Mouse (Mus musculus) C2C12 (cell line): ENCODE measurements around the gene Mtmr6.

Experiments
- CEBPB ChIP-seq: IDR thresholded peaks from one replicate; pipeline ENCODE4 v1.6.1; 2011; ENCODE audit warnings: low read depth, mild to moderate bottlenecking, control low read depth, moderate library complexity
- CTCF ChIP-seq: IDR thresholded peaks from one replicate; pipeline ENCODE4 v1.5.1; 2011; ENCODE audit not compliant: control insufficient read depth, insufficient read depth, insufficient read length
- MAX ChIP-seq: IDR thresholded peaks from one replicate; pipeline ENCODE4 v1.6.1; 2011; ENCODE audit warnings: mild to moderate bottlenecking, control low read depth
- MYOD1 ChIP-seq: IDR thresholded peaks from one replicate; pipeline ENCODE4 v1.6.1; 2011; ENCODE audit warnings: low read depth; ENCODE audit not compliant: control insufficient read depth, insufficient read length
- MYOG ChIP-seq: IDR thresholded peaks from one replicate; pipeline ENCODE4 v1.6.1; 2011; ENCODE audit not compliant: control insufficient read depth, insufficient read length; ENCODE audit errors: extremely low read depth
- USF1 ChIP-seq: IDR thresholded peaks from one replicate; pipeline ENCODE4 v1.6.1; 2011; ENCODE audit warnings: low read depth, mild to moderate bottlenecking, control low read depth, moderate library complexity

- TF ChIP-seq CTCF = no peak
- no peak for TF ChIP-seq MAX
- no peak for TF ChIP-seq CEBPB
- no peak for TF ChIP-seq USF1
- TF ChIP-seq MYOD1 = no peak
- no peak for TF ChIP-seq MYOG
Observed at GRCm38 (mm10) chr14:60254774-60255173, 10.3 kb upstream of the Mtmr6 start.
